Mouse (Mus musculus): ENCODE measurements around the gene Ube2k. TPM values are rescaled to one million over a fixed set of nuclear protein-coding genes. Genes with fewer than 3 reads are reported as not detected.

Ube2k gene
- polyA plus RNA-seq, 1 experiment from 2014 or later, result 158 TPM

- peak overlapping the region; percentile 99 for H3K27ac ChIP-seq (ENCODE audit: low read length)
- H3K4me1 ChIP-seq (ENCODE audit: insufficient read depth, low read length), result peaks cover 21% of the 10 kb centered on the region
- H3K27me3 ChIP-seq (ENCODE audit: insufficient read depth, low read length), result no peaks in the 10 kb centered on the region
- no peaks in the 10 kb centered on the region for H3K9me3 ChIP-seq (ENCODE audit: low read length)
- peak overlapping the region; percentile 95 for H3K4me3 ChIP-seq (ENCODE audit: low read length)
- no peaks in the 10 kb centered on the region for H3K36me3 ChIP-seq (ENCODE audit: insufficient read depth, low read length)
- ATAC-seq (ENCODE audit: low FRiP score, low TSS enrichment), result peak; percentile 77
- WGBS, result 0% methylated on average over 36 of the region's 59 CpGs
- H3K9ac ChIP-seq (replicated peaks; ENCODE audit: low read length), result peak overlapping the region; percentile 95
- peak overlapping the region; percentile 67 for H3K4me2 ChIP-seq (replicated peaks; ENCODE audit: low read depth, low read length)
Measured at GRCm38 (mm10) chr5:65537420-65538071, 513 bp downstream of the Ube2k start.

- peaks cover 21% of the 10 kb centered on the region for H3K4me1 ChIP-seq (ENCODE audit: insufficient read depth, low read length)
- H3K27me3 ChIP-seq (ENCODE audit: insufficient read depth, low read length), result no peaks in the 10 kb centered on the region
- no peaks in the 10 kb centered on the region for H3K9me3 ChIP-seq (ENCODE audit: low read length)
- peak overlapping the region; percentile 95 for H3K9ac ChIP-seq (replicated peaks; ENCODE audit: low read length)
- H3K4me2 ChIP-seq (replicated peaks; ENCODE audit: low read depth, low read length), result peak overlapping the region; percentile 67
- WGBS, result 1% methylated on average over 4 of the region's 4 CpGs
- H3K36me3 ChIP-seq (ENCODE audit: insufficient read depth, low read length), result no peaks in the 10 kb centered on the region
- peak overlapping the region; percentile 95 for H3K4me3 ChIP-seq (ENCODE audit: low read length)
- H3K27ac ChIP-seq (ENCODE audit: low read length), result peak overlapping the region; percentile 99
- ATAC-seq (ENCODE audit: low FRiP score, low TSS enrichment), result no peak
Measured at GRCm38 (mm10) chr5:65538121-65538520, 1.1 kb downstream of the Ube2k start.

DNA sequence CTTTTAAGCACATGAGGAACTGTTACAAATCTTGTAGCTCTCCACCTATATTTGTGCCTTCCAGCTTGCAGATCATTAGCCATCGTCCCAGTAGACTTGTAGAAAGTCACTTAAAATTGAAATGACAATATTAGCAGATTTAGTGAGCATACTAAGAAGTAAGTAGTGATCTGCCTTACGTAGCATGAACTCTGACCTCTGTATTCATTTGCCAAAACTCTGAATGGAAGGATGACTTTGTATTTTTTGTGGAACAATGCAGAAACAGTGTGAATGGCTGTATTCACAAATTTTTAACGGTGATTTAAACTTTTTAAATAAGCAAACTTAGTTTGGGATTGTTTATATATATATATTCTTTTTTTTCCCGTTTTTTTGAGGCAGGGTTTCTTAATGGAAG, 1.8 kb downstream of the Ube2k start:
- peak overlapping the region; percentile 60 for H3K4me2 ChIP-seq (replicated peaks; ENCODE audit: low read depth, low read length)
- H3K36me3 ChIP-seq (ENCODE audit: insufficient read depth, low read length), result no peaks in the 10 kb centered on the region
- no peak overlapping the region for H3K27ac ChIP-seq (ENCODE audit: low read length)
- peaks cover 24% of the 10 kb centered on the region for H3K4me1 ChIP-seq (ENCODE audit: insufficient read depth, low read length)
- no peak for ATAC-seq (ENCODE audit: low FRiP score, low TSS enrichment)
- WGBS, result 43% methylated on average over 4 of the region's 4 CpGs
- no peak overlapping the region; the same call in 1 of the 2 replicates for H3K9ac ChIP-seq (replicated peaks; ENCODE audit: low read length)
- H3K27me3 ChIP-seq (ENCODE audit: insufficient read depth, low read length), result no peaks in the 10 kb centered on the region
- peak overlapping the region; percentile 33 for H3K4me3 ChIP-seq (ENCODE audit: low read length)
- H3K9me3 ChIP-seq (ENCODE audit: low read length), result no peaks in the 10 kb centered on the region

DNA sequence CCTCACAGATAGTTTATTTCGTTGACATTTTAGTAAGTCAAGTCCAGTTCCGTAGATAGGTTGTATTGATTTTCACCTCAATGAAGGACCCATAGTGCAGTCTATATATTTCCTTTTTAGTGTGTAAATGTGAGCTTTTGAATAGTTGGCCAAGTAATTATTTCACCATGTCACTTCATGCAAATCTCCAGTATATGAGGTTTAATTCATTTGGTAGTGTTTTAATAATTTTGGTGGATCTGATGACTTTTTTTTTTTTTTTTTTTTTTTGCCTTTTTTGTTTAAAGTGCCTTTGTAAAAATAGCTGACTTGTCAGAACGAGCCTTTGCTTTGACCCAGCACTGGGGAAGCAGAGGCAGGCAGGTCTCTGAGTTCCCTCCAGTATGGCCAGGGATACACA, 2.8 kb downstream of the Ube2k start:
- ATAC-seq (ENCODE audit: low FRiP score, low TSS enrichment), result no peak
- peaks cover 22% of the 10 kb centered on the region for H3K4me1 ChIP-seq (ENCODE audit: insufficient read depth, low read length)
- H3K27ac ChIP-seq (ENCODE audit: low read length), result no peak overlapping the region
- no peak overlapping the region for H3K9ac ChIP-seq (replicated peaks; ENCODE audit: low read length)
- no peaks in the 10 kb centered on the region for H3K9me3 ChIP-seq (ENCODE audit: low read length)
- no peak overlapping the region for H3K4me2 ChIP-seq (replicated peaks; ENCODE audit: low read depth, low read length)
- H3K36me3 ChIP-seq (ENCODE audit: insufficient read depth, low read length), result no peaks in the 10 kb centered on the region
- no peaks in the 10 kb centered on the region for H3K27me3 ChIP-seq (ENCODE audit: insufficient read depth, low read length)
- WGBS, result 91% methylated on average over 3 of the region's 3 CpGs
- H3K4me3 ChIP-seq (ENCODE audit: low read length), result no peak overlapping the region

DNA sequence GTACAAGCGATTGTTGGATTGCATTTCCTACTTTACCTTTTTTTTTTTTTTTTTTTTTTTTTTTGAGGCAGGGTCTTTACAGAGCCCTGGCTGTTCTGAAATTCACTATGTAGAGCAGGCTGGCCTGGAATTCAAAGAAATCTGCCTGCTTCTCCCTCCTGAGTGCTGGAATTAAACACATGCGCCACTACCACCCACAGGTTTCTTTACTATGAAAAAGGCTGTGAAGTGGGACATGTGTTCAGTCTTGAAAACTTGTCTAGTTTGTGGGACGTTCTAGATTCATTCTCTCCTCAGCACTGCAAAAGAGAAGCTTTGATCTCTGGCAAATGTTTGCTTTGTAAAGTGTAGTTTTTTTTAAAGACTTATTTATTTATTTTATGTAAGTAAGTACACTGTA, 4.9 kb downstream of the Ube2k start:
- Histone ChIP-seq H3K27me3 (ENCODE audit: insufficient read depth, low read length) (no peaks in the 10 kb centered on the region), H3K9me3 (ENCODE audit: low read length) (no peaks in the 10 kb centered on the region), H3K9ac (replicated peaks; ENCODE audit: low read length) (no peak overlapping the region), H3K36me3 (ENCODE audit: insufficient read depth, low read length) (no peaks in the 10 kb centered on the region), H3K27ac (ENCODE audit: low read length) (no peak overlapping the region), H3K4me2 (replicated peaks; ENCODE audit: low read depth, low read length) (no peak overlapping the region), H3K4me3 (ENCODE audit: low read length) (no peak overlapping the region), H3K4me1 (ENCODE audit: insufficient read depth, low read length) (peaks cover 13% of the 10 kb centered on the region)
- 82% methylated on average over 3 of the region's 3 CpGs for whole genome bisulfite sequencing
- no peak for ATAC-seq (ENCODE audit: low FRiP score, low TSS enrichment)

DNA sequence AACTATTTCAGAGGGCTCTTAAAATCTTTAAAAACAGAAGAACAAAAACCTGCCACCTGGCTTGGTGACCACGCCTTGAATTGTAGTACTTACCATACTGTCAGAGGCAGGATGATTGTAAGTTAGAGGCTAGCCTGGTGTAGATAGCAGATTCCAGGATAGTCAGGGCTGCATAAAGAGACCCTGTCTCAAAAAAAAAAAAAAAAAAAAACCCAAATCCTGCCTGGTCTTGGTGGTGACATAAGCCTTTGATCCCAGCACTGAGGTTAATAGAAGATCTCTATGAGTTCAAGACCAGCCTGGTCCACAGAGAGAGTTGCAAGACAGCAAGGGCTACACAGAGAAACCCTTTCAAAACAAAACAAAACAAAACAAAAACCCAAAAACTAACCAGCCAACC, 6.5 kb downstream of the Ube2k start:
- Histone ChIP-seq H3K27me3 (ENCODE audit: insufficient read depth, low read length) (no peaks in the 10 kb centered on the region), H3K27ac (ENCODE audit: low read length) (no peak overlapping the region), H3K4me2 (replicated peaks; ENCODE audit: low read depth, low read length) (no peak overlapping the region), H3K9ac (replicated peaks; ENCODE audit: low read length) (no peak overlapping the region), H3K9me3 (ENCODE audit: low read length) (no peaks in the 10 kb centered on the region), H3K4me3 (ENCODE audit: low read length) (no peak overlapping the region), H3K4me1 (ENCODE audit: insufficient read depth, low read length) (peaks cover 13% of the 10 kb centered on the region), H3K36me3 (ENCODE audit: insufficient read depth, low read length) (no peaks in the 10 kb centered on the region)
- WGBS, result 81% methylated on average over 1 of the region's 1 CpGs
- ATAC-seq (ENCODE audit: low FRiP score, low TSS enrichment), result no peak

- 86% methylated on average over 2 of the region's 2 CpGs for WGBS
- Histone ChIP-seq H3K9ac (replicated peaks; ENCODE audit: low read length) (no peak overlapping the region), H3K27me3 (ENCODE audit: insufficient read depth, low read length) (no peaks in the 10 kb centered on the region), H3K36me3 (ENCODE audit: insufficient read depth, low read length) (no peaks in the 10 kb centered on the region), H3K4me1 (ENCODE audit: insufficient read depth, low read length) (peaks cover 4% of the 10 kb centered on the region), H3K27ac (ENCODE audit: low read length) (no peak overlapping the region), H3K4me2 (replicated peaks; ENCODE audit: low read depth, low read length) (no peak overlapping the region), H3K4me3 (ENCODE audit: low read length) (no peak overlapping the region), H3K9me3 (ENCODE audit: low read length) (no peaks in the 10 kb centered on the region)
- no peak for ATAC-seq (ENCODE audit: low FRiP score, low TSS enrichment)
Measured at GRCm38 (mm10) chr5:65544616-65545015, 7.6 kb downstream of the Ube2k start.

- no peaks in the 10 kb centered on the region for H3K36me3 ChIP-seq (ENCODE audit: insufficient read depth, low read length)
- no peak overlapping the region for H3K4me3 ChIP-seq (ENCODE audit: low read length)
- H3K4me2 ChIP-seq (replicated peaks; ENCODE audit: low read depth, low read length), result no peak overlapping the region
- no peaks in the 10 kb centered on the region for H3K9me3 ChIP-seq (ENCODE audit: low read length)
- H3K9ac ChIP-seq (replicated peaks; ENCODE audit: low read length), result no peak overlapping the region
- H3K27ac ChIP-seq (ENCODE audit: low read length), result no peak overlapping the region
- no peaks in the 10 kb centered on the region for H3K27me3 ChIP-seq (ENCODE audit: insufficient read depth, low read length)
- ATAC-seq (ENCODE audit: low FRiP score, low TSS enrichment), result no peak
- WGBS, result 100% methylated on average over 1 of the region's 1 CpGs
- no peaks in the 10 kb centered on the region for H3K4me1 ChIP-seq (ENCODE audit: insufficient read depth, low read length)
Measured at GRCm38 (mm10) chr5:65549677-65550076, 12.6 kb downstream of the Ube2k start.

GRCm38 (mm10) chr5:65557109-65557508, 20.1 kb downstream of the Ube2k start:
- H3K27me3 ChIP-seq (ENCODE audit: insufficient read depth, low read length), result no peaks in the 10 kb centered on the region
- H3K4me1 ChIP-seq (ENCODE audit: insufficient read depth, low read length), result peaks cover 9% of the 10 kb centered on the region
- no peak overlapping the region for H3K4me3 ChIP-seq (ENCODE audit: low read length)
- H3K36me3 ChIP-seq (ENCODE audit: insufficient read depth, low read length), result 0 out of 2 replicates have a peak, but pooled peaks cover 3% of the 10 kb centered on the region
- H3K27ac ChIP-seq (ENCODE audit: low read length), result no peak overlapping the region
- no peaks in the 10 kb centered on the region for H3K9me3 ChIP-seq (ENCODE audit: low read length)
- H3K4me2 ChIP-seq (replicated peaks; ENCODE audit: low read depth, low read length), result no peak overlapping the region
- ATAC-seq (ENCODE audit: low FRiP score, low TSS enrichment), result no peak
- no peak overlapping the region for H3K9ac ChIP-seq (replicated peaks; ENCODE audit: low read length)

GRCm38 (mm10) chr5:65561125-65561893, 24.3 kb downstream of the Ube2k start:
- no peak overlapping the region for H3K4me2 ChIP-seq (replicated peaks; ENCODE audit: low read depth, low read length)
- 43% methylated on average over 17 of the region's 20 CpGs for WGBS
- no peaks in the 10 kb centered on the region for H3K9me3 ChIP-seq (ENCODE audit: low read length)
- H3K36me3 ChIP-seq (ENCODE audit: insufficient read depth, low read length), result 0 out of 2 replicates have a peak, but pooled peaks cover 3% of the 10 kb centered on the region
- no peak overlapping the region for H3K4me3 ChIP-seq (ENCODE audit: low read length)
- H3K4me1 ChIP-seq (ENCODE audit: insufficient read depth, low read length), result peaks cover 9% of the 10 kb centered on the region
- H3K9ac ChIP-seq (replicated peaks; ENCODE audit: low read length), result no peak overlapping the region
- ATAC-seq (ENCODE audit: low FRiP score, low TSS enrichment), result peak; percentile 49; the same call in 1 of the 2 replicates
- no peaks in the 10 kb centered on the region for H3K27me3 ChIP-seq (ENCODE audit: insufficient read depth, low read length)
- H3K27ac ChIP-seq (ENCODE audit: low read length), result 0 out of 2 replicates have a peak overlapping the region, but pooled peaks have one; percentile 18

Data from kidney, embryonic 16.5 days (tissue).